Mouse (Mus musculus) heart, adult 9 months (tissue): ENCODE data around the gene Spdye4a.

Experiments
- DNase-seq, 2 experiments: peaks; one replicate each; pipeline ENCODE4 v3.0.0; 2022; ENCODE audit warnings: low spot score in 2 of 2

Gene Spdye4a

DNA sequence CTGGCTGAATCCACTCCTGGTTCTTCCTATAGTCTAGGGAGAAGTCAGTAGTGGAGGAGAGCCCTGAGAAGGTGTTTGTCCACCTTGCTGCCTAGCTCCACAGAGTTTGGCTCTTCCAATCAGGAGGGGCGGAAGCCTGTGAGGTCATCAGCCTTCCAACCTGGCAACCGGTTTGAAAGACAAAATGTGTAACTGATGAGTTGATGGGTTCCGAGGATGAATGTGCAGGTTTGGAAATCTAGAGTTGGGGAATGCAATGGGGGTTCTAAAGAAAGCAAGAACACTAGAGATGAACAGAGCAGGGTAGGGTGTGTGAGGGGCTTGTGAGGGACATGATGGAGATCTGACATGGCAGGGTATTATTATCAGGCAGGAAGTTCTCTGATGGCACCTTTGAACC is at the start of gene Spdye4a:
Gene Spdye4a, minus strand, starts transcription at position 101 of the 400 bp plus-strand sequence.
- DNase-seq = no peak

- no peak for DNase-seq
These were observed 49.1 kb upstream of the Spdye4a start for GRCm38 (mm10) chr5:143275761-143276160.

DNA sequence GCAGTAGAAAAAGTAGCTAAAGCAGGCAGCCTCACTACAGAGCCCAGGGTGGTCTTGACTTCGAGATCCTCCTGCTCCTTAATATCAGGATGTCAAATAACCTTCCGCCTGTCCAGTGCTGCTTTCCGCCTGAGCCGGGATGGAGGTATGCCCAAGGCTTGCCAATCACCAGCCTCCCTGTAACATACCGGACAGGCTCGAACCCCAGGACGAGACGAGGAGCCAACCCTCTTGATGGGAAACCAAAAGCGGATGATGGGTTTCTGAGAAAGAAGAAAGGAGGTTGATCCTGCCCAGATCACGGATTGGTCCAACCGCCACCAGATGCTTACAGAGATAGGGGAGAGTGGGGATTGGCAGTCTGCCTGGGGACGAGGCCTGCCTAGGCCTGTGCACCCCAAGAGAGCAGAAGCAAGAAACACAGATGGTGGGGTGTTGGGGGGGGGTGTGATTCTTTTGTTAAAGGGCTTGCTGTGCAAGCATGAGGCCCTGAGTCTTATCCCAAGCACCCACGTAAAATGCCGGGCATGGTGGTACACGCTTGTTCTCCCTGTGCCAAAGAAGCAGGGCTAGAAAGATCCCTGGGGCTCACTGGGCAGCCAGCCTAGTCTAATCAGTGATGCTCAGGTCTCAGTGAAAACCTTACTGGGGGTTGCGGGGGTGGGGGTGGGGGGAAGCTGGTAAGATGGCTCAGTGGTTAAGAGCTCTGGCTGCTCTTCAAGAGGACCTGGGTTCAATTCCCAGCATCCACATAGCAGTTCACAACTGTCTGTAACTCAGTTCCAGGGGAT is 46.0 kb upstream of the Spdye4a start:
- DNase-seq = no peak

GRCm38 (mm10) chr5:143272108-143272507 is 45.4 kb upstream of the Spdye4a start:
- DNase-seq = no peak

GRCm38 (mm10) chr5:143271642-143272041 is 45.0 kb upstream of the Spdye4a start:
- DNase-seq = peak in 1 of 2 experiments; percentile 12

DNA sequence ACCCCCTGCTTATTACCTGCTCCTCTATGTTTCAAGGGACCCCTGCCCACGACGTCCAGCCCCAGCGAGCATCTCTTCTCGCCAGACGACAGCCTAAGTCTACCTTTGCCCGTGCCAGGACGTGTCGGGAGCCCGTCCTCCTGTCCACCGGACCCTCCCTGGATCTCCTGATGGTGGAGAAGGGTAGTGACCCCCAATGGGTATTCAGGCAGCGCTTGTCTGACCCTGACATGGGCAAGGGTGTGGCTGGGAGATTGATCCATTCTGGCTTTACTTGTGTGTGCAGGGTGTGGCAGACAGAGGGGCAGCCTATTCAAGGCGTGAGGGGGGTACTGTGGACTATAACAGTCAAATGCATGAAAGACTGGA is 43.4 kb upstream of the Spdye4a start:
- no peak for DNase-seq

GRCm38 (mm10) chr5:143269363-143270150 is 42.9 kb upstream of the Spdye4a start, which contains the start of gene Zfp316:
Gene Zfp316, minus strand, starts transcription at chr5:143270022.
- DNase-seq = peak; percentile 65 to 66

- no peak for DNase-seq
These were observed 42.3 kb upstream of the Spdye4a start for GRCm38 (mm10) chr5:143268985-143269362.

DNA sequence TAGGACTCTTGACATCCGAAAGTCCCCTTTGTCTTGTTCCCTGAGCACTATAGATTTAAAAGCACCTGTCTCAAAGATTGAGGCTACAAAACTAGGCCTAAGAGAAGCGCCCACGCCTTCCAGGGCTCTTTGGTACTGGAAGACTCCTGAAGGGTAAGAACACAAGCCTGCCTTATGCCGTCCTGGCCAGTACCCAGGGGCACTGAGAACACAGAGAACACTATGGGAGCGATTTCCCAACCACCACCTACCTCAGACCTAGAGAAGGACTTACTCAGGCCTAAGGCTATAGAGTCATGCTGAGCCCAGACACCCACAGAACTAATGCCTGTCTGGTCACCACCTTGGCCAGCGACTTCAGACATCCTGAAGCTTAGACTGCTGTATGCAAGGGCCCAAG is 40.1 kb upstream of the Spdye4a start:
- no peak for DNase-seq

- no peak for DNase-seq
These were observed 38.7 kb upstream of the Spdye4a start for GRCm38 (mm10) chr5:143265409-143265808.

GRCm38 (mm10) chr5:143264689-143265088 is 38.0 kb upstream of the Spdye4a start:
- DNase-seq = no peak

DNA sequence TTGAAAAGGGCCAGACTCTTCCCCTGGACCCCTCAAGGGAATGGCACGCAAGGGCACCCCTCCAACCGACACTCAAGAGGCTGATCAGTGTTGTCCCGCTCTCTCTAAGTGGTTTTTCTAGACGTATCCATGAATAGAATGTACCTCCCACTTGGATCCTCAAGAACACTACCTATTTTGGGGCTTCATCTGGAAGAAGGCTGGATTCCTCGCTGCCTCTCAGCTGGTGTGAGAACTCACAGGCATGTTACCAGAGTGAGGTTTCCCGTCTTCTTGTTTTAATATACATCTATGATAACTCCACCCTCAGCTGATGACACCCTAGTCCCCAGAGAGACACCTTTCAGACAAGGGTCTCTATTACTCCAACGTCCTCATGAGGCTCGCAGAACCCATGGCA is 34.9 kb upstream of the Spdye4a start:
- no peak for DNase-seq

- DNase-seq = no peak
These were observed 29.1 kb upstream of the Spdye4a start for GRCm38 (mm10) chr5:143255802-143256201.

DNA sequence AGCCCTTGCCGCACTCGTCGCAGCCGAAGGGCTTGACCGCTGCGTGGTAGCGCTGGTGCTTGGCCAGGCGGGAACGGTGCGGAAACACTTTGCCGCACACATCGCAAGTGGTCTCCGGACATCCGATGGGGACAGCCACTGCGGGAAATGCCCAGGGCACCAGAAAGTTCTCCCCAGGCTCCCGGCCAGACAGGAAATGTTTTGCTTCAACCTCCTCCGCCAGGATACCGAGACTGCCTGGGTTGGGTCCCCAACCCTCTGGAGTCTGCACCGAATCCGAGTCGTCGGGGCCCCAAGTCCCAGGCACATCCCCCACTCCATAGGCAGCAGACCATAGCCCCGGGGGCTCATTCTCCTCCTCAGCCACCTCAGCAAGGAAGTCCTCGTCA is 28.4 kb upstream of the Spdye4a start:
- no peak for DNase-seq

- DNase-seq = no peak
These were observed 27.9 kb upstream of the Spdye4a start for GRCm38 (mm10) chr5:143254487-143255130.

DNA sequence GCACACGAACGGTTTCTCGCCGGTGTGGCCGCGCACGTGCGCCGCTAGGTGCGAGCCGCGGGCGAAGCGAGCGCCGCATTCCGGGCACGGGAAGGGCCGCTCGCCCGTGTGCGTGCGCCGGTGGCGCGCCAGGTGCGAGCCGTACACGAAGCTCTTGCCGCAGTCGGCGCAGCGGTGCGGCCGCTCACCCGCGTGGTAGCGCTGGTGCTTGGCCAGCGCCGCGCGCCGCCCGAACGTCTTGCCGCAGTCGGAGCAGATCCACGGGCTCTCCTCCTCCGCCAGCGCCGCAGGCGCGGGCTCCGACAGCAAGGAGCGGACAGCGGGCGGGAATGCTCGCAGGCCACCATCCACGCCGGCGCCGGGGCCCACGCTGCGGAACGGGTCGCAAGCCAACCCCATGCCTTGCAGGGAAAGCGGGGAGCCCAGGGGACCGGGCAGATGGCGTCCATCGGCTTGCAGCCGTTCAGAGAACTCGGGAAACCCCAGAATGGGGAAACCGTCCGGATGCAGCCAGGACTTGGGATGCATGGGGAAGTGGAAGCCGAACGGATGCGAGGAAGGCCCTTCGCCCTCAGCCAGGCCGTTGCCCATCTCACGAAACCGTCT is 27.3 kb upstream of the Spdye4a start:
- no peak for DNase-seq

GRCm38 (mm10) chr5:143253186-143253880 is 26.6 kb upstream of the Spdye4a start:
- no peak for DNase-seq

- no peak for DNase-seq
These were observed 26.1 kb upstream of the Spdye4a start for GRCm38 (mm10) chr5:143252791-143253185.

- DNase-seq = no peak
These were observed 25.3 kb upstream of the Spdye4a start for GRCm38 (mm10) chr5:143252039-143252438.

DNA sequence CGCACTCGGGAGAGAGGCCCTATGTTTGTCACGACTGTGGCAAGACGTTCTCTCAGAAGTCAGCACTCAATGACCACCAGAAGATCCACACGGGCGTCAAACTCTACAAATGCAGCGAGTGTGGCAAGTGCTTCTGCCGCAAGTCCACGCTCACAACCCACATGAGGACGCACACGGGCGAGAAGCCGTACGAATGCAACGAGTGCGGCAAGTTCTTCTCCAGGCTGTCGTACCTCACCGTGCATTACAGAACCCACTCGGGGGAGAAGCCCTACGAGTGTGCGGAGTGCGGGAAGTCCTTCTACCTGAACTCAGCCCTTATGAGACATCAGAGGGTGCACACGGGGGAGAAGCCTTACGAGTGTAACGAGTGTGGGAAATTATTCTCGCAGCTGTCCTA is 18.2 kb upstream of the Spdye4a start:
- no peak for DNase-seq

- DNase-seq = no peak
These were observed 9.3 kb upstream of the Spdye4a start for GRCm38 (mm10) chr5:143236036-143236435.
